ENCODE assay signal across 23 mouse cellular contexts in the genomic region with DNA sequence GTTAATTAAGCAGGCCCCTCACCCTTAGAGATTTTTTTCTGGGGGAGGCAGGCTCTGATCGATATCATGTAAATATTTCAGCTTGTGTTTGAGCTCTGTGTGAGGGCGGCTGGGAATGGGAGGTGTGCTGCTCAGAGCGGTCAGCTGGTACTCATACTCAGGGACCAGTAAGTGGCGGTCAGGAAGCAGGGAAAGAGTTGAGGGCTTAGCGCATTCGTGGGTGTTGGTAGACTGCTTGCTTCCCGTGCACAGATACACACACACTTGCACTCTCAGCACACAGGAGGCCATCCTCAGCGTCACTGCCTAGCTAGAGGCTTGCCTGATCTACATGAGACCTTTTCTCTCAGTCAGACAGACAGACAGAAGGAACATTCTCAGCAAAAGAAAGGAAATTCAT.
"Had no signal": no experiment of that assay in that cellular context is flagged by ENCODE, and none has a peak within 500 bp of the region (broad histone marks: within the 10 kb centered on the region; RNA-seq: fewer than 3 reads in every experiment).

No protein-coding gene starts in this region.

- H3K9ac ChIP-seq: hindbrain, embryonic 12.5 days; hindbrain, embryonic 14.5 days; kidney, embryonic 15.5 days; limb, embryonic 12.5 days; liver, embryonic 13.5 days; liver, embryonic 15.5 days; liver, postnatal 0 days had no signal

- DNase-seq: gastrocnemius, postnatal 25 days; heart, postnatal 4 days; kidney, adult 18-20 months; kidney, adult 9 months; kidney, postnatal 10 days; kidney, postnatal 25 days; kidney, postnatal 4 days; liver; liver, embryonic 13.5 days; liver, postnatal 0 days had no signal

- H3K4me3 ChIP-seq: hindbrain, embryonic 10.5 days; hindbrain, embryonic 12.5 days; kidney, embryonic 15.5 days; layer of hippocampus, adult 2 months; left cerebral cortex, adult 2 months; limb, embryonic 10.5 days; limb, embryonic 12.5 days; liver, embryonic 13.5 days; liver, embryonic 15.5 days had no signal

- H3K27me3 ChIP-seq: hindbrain, embryonic 12.5 days; kidney, embryonic 15.5 days; limb, embryonic 12.5 days; liver, embryonic 13.5 days; liver, embryonic 15.5 days had no signal

- H3K4me1 ChIP-seq: hindbrain, embryonic 10.5 days; hindbrain, embryonic 12.5 days; kidney, embryonic 15.5 days; limb, embryonic 10.5 days; limb, embryonic 12.5 days; liver, embryonic 13.5 days; liver, embryonic 15.5 days had no signal

- ATAC-seq: hindbrain, embryonic 16.5 days; inflammation-experienced regulatory T-cells, adult 6 months; intestine, postnatal 0 days; liver, postnatal 0 days had no signal

- H3K9me3 ChIP-seq: hindbrain, embryonic 10.5 days; hindbrain, embryonic 12.5 days; kidney, embryonic 15.5 days; limb, embryonic 10.5 days; limb, embryonic 12.5 days; liver, embryonic 13.5 days; liver, embryonic 15.5 days had no signal

- H3K27ac ChIP-seq: hindbrain, embryonic 10.5 days; hindbrain, embryonic 12.5 days; hindbrain, embryonic 14.5 days; kidney, embryonic 15.5 days; layer of hippocampus, adult 2 months; left cerebral cortex, adult 2 months; limb, embryonic 10.5 days; limb, embryonic 12.5 days; liver, embryonic 13.5 days; liver, embryonic 15.5 days had no signal

- H3K4me2 ChIP-seq: hindbrain, embryonic 12.5 days; hindbrain, embryonic 14.5 days; kidney, embryonic 15.5 days; limb, embryonic 12.5 days; liver, embryonic 11.5 days; liver, embryonic 13.5 days; liver, embryonic 15.5 days had no signal
